Mouse (Mus musculus): ENCODE results near the gene Csnk2b.
"Not testable (repeated sequence)": the region's sequence is repeated elsewhere in the genome, so short reads cannot be mapped to it uniquely, and the experiment has no call there.

GRCm38 (mm10) chr17:35124261-35124896, 2.5 kb upstream of the Csnk2b start:
- not testable (repeated sequence) for TF ChIP-seq GATA1 (IDR thresholded peaks at IDR 0.05; ENCODE audit: borderline replicate concordance, low read length); FLI1 (IDR thresholded peaks at IDR 0.05; ENCODE audit: low read length)

Data from megakaryocyte, embryonic 14.5 days (primary cell).